Mouse (Mus musculus) C2C12 (cell line): ENCODE measurements around the gene Gm8909. TPM values are rescaled to one million over a fixed set of nuclear protein-coding genes. Genes with fewer than 3 reads are reported as not detected.
A peak's percentile ranks its signal among the peaks of the same experiment; 100 is the strongest.
"Not testable (repeated sequence)": the region's sequence is repeated elsewhere in the genome, so short reads cannot be mapped to it uniquely, and the experiment has no call there.

Experiments
- H3K27me3 ChIP-seq: one replicate; pipeline ENCODE4 v1.6.1; 2011; ENCODE audit not compliant: control insufficient read depth, insufficient read depth, insufficient read length
- H3K36me3 ChIP-seq: one replicate; pipeline ENCODE4 v1.6.1; 2011; ENCODE audit not compliant: control insufficient read depth, insufficient read depth
- H3K4me3 ChIP-seq: one replicate; pipeline ENCODE4 v1.5.1; 2011; ENCODE audit warnings: mild to moderate bottlenecking, control low read depth; ENCODE audit not compliant: poor library complexity, insufficient read depth, severe bottlenecking
- H3K79me2 ChIP-seq: one replicate; pipeline ENCODE4 v1.6.1; 2011; ENCODE audit not compliant: control insufficient read depth, insufficient read depth
- H3K79me3 ChIP-seq: one replicate; pipeline ENCODE4 v1.6.1; 2011; ENCODE audit warnings: low read depth, control low read depth
- H3ac ChIP-seq: one replicate; pipeline ENCODE3; 2011; ENCODE audit warnings: low read depth; ENCODE audit not compliant: control insufficient read depth, insufficient read length
- CEBPB ChIP-seq: IDR thresholded peaks from one replicate; pipeline ENCODE4 v1.6.1; 2011; ENCODE audit warnings: low read depth, mild to moderate bottlenecking, control low read depth, moderate library complexity
- CTCF ChIP-seq: IDR thresholded peaks from one replicate; pipeline ENCODE4 v1.5.1; 2011; ENCODE audit not compliant: control insufficient read depth, insufficient read depth, insufficient read length
- FOSL1 ChIP-seq: IDR thresholded peaks from one replicate; pipeline ENCODE4 v1.8.0; 2011; ENCODE audit warnings: mild to moderate bottlenecking, low read length; ENCODE audit not compliant: poor library complexity, insufficient read depth, severe bottlenecking
- MAX ChIP-seq: IDR thresholded peaks from one replicate; pipeline ENCODE4 v1.6.1; 2011; ENCODE audit warnings: mild to moderate bottlenecking, control low read depth
- MYOD1 ChIP-seq: IDR thresholded peaks from one replicate; pipeline ENCODE4 v1.6.1; 2011; ENCODE audit warnings: low read depth; ENCODE audit not compliant: control insufficient read depth, insufficient read length
- MYOG ChIP-seq: IDR thresholded peaks from one replicate; pipeline ENCODE4 v1.6.1; 2011; ENCODE audit not compliant: control insufficient read depth, insufficient read length; ENCODE audit errors: extremely low read depth
- USF1 ChIP-seq: IDR thresholded peaks from one replicate; pipeline ENCODE4 v1.6.1; 2011; ENCODE audit warnings: low read depth, mild to moderate bottlenecking, control low read depth, moderate library complexity
- polyA plus RNA-seq: library from polyadenylated mRNA; unstranded; fragments of >200 nt; fragmentation: generic; extraction: Trizol; gene quantifications from one replicate; pipeline ENCODE4 v1.2.1, GENCODE M21; 2012; ENCODE audit warnings: missing spikeins

Gm8909 gene
- polyA plus RNA-seq, 1 experiment: not detected

- H3K27me3 ChIP-seq: peaks cover 35% of the 10 kb centered on the region
- H3K36me3 ChIP-seq, H3ac ChIP-seq, H3K4me3 ChIP-seq, H3K79me2 ChIP-seq, H3K79me3 ChIP-seq: not testable (repeated sequence)
Measured at GRCm38 (mm10) chr17:36145861-36146156, 22.5 kb downstream of the Gm8909 start.

- Histone ChIP-seq H3K36me3 (no peaks in the 10 kb centered on the region), H3ac (no peak overlapping the region), H3K4me3 (no peak overlapping the region), H3K79me2 (no peaks in the 10 kb centered on the region), H3K27me3 (peaks cover 35% of the 10 kb centered on the region), H3K79me3 (no peaks in the 10 kb centered on the region)
- TF ChIP-seq CTCF (no peak), MYOD1 (no peak), FOSL1 (no peak), MAX (no peak), USF1 (no peak)
Measured at GRCm38 (mm10) chr17:36145111-36145860, 23.1 kb downstream of the Gm8909 start.

GRCm38 (mm10) chr17:36136299-36136848 lies 32.0 kb downstream of the Gm8909 start:
- H3K36me3 ChIP-seq, H3ac ChIP-seq, H3K4me3 ChIP-seq, H3K79me2 ChIP-seq, H3K79me3 ChIP-seq: not testable (repeated sequence)
- peaks cover 20% of the 10 kb centered on the region for H3K27me3 ChIP-seq

- H3K79me3 ChIP-seq, H3K79me2 ChIP-seq, H3ac ChIP-seq, H3K4me3 ChIP-seq, H3K36me3 ChIP-seq: not testable (repeated sequence)
- H3K27me3 ChIP-seq: peaks cover 17% of the 10 kb centered on the region
Measured at GRCm38 (mm10) chr17:36135421-36136231, 32.7 kb downstream of the Gm8909 start.

GRCm38 (mm10) chr17:36131516-36132265 lies 36.6 kb downstream of the Gm8909 start:
- Histone ChIP-seq H3ac (no peak overlapping the region), H3K36me3 (no peaks in the 10 kb centered on the region), H3K79me3 (no peaks in the 10 kb centered on the region), H3K4me3 (no peak overlapping the region), H3K79me2 (no peaks in the 10 kb centered on the region), H3K27me3 (peaks cover 11% of the 10 kb centered on the region)
- TF ChIP-seq USF1 (no peak), CTCF (no peak), FOSL1 (no peak), CEBPB (no peak), MYOG (no peak)

GRCm38 (mm10) chr17:36128968-36129817 lies 39.1 kb downstream of the Gm8909 start, which contains the start of gene Gm7030:
Gm7030 (minus strand) TSS chr17:36129425.
- H3K27me3 ChIP-seq: peaks cover 11% of the 10 kb centered on the region
- not testable (repeated sequence) for H3K79me2 ChIP-seq, H3K4me3 ChIP-seq, H3K36me3 ChIP-seq, H3ac ChIP-seq, H3K79me3 ChIP-seq

GRCm38 (mm10) chr17:36128525-36128924 lies 39.8 kb downstream of the Gm8909 start:
- not testable (repeated sequence) for H3ac ChIP-seq, H3K79me2 ChIP-seq, H3K4me3 ChIP-seq, H3K79me3 ChIP-seq, H3K36me3 ChIP-seq
- H3K27me3 ChIP-seq: peaks cover 11% of the 10 kb centered on the region

- not testable (repeated sequence) for H3K4me3 ChIP-seq, H3K27me3 ChIP-seq, H3K36me3 ChIP-seq, H3K79me3 ChIP-seq, H3ac ChIP-seq, H3K79me2 ChIP-seq
Measured at GRCm38 (mm10) chr17:36124111-36124510, 44.2 kb downstream of the Gm8909 start.

- not testable (repeated sequence) for H3K36me3 ChIP-seq, H3K79me2 ChIP-seq, H3ac ChIP-seq, H3K27me3 ChIP-seq, H3K79me3 ChIP-seq
- H3K4me3 ChIP-seq: peak within 1 kb of the TSS; percentile 11
Measured at GRCm38 (mm10) chr17:36121352-36122020, 46.9 kb downstream of the Gm8909 start, which contains the start of gene Gm19684. Gm19684 (plus strand) TSS chr17:36121678.
